Mouse (Mus musculus): ENCODE data around the gene Igf2bp1. TPM values are rescaled to one million over a fixed set of nuclear protein-coding genes. Genes with fewer than 3 reads are reported as not detected.

Gene Igf2bp1
- polyA plus RNA-seq, 1 experiment: 1.0 TPM

GRCm38 (mm10) chr11:95982475-95982874 lies 23.3 kb downstream of the Igf2bp1 start:
- no peak overlapping the region for H3K4me3 ChIP-seq (replicated peaks)
- H3K36me3 ChIP-seq (ENCODE audit: control insufficient read depth): peaks cover 37% of the 10 kb centered on the region
- H3K27me3 ChIP-seq (ENCODE audit: control insufficient read depth): no peaks in the 10 kb centered on the region
- peaks cover 44% of the 10 kb centered on the region for H3K4me1 ChIP-seq (ENCODE audit: control insufficient read depth)
- TF ChIP-seq GATA1 (IDR thresholded peaks at IDR 0.05; ENCODE audit: low read length): no peak
- no peak for TF ChIP-seq TAL1 (IDR thresholded peaks at IDR 0.05; ENCODE audit: low read length)
- H3K9me3 ChIP-seq (ENCODE audit: control insufficient read depth, low read length): no peaks in the 10 kb centered on the region

DNA sequence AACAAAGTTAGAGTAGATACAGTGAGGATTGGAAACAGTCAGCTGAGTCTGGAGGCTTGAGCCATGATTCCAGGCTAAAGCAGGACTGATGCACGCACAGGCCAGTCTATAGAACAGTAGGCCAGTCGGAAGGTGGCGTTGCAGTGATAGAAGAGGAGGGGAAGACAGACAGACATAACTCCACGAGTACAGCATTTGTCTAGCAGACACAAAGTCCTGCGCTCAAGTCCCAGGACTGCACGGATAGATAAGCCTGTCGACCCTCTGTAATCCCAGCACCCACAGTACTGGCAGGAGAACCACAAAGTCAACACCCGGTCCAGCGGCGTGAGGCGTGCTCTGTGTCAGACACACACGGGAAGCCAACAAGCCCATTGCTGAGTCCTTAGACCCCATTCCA lies 23.9 kb downstream of the Igf2bp1 start:
- Histone ChIP-seq H3K9me3 (ENCODE audit: control insufficient read depth, low read length) (no peaks in the 10 kb centered on the region), H3K36me3 (ENCODE audit: control insufficient read depth) (peaks cover 39% of the 10 kb centered on the region), H3K27me3 (ENCODE audit: control insufficient read depth) (no peaks in the 10 kb centered on the region), H3K4me3 (replicated peaks) (no peak overlapping the region), H3K4me1 (ENCODE audit: control insufficient read depth) (peaks cover 38% of the 10 kb centered on the region)
- TF ChIP-seq GATA1 (IDR thresholded peaks at IDR 0.05; ENCODE audit: low read length): no peak
- TF ChIP-seq TAL1 (IDR thresholded peaks at IDR 0.05; ENCODE audit: low read length): no peak

DNA sequence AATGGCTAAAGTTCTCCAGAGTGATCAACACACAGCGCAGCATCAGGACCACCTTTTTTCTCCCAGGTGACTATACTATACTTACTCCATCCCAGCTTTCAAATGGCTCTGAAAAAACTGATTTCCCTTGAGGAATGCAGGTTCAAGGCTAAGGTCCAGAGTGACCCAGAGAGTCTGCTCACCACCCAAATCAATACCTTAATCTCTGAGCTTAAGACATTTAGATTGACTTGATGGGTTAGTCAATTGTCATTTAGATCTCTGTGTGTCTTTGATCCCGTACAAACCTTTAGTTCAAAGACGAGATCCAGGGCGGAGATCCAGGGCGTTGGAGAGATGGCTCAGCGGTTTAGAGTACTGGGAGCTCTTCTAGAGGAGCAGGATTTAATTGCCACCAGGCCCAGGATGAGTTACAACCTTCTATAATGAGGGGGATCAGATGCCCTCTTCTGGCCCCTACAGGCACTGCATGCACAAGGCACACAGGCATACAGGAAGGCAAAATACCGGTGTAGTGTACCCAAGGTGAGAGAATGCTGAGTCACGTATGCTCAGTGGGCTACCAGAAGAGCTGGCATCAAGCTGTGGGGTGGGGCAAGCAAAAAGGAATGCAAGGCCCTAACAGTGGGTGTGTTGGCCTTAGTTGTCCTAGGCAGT lies 24.9 kb downstream of the Igf2bp1 start:
- no peak overlapping the region for H3K4me3 ChIP-seq (replicated peaks)
- no peaks in the 10 kb centered on the region for H3K9me3 ChIP-seq (ENCODE audit: control insufficient read depth, low read length)
- H3K4me1 ChIP-seq (ENCODE audit: control insufficient read depth): peaks cover 30% of the 10 kb centered on the region
- H3K36me3 ChIP-seq (ENCODE audit: control insufficient read depth): peaks cover 41% of the 10 kb centered on the region
- TF ChIP-seq GATA1 (IDR thresholded peaks at IDR 0.05; ENCODE audit: low read length) (no peak), TAL1 (IDR thresholded peaks at IDR 0.05; ENCODE audit: low read length) (no peak)
- no peaks in the 10 kb centered on the region for H3K27me3 ChIP-seq (ENCODE audit: control insufficient read depth)

GRCm38 (mm10) chr11:95978487-95978886 lies 27.3 kb downstream of the Igf2bp1 start:
- Histone ChIP-seq H3K4me3 (replicated peaks) (no peak overlapping the region), H3K36me3 (ENCODE audit: control insufficient read depth) (peaks cover 58% of the 10 kb centered on the region), H3K4me1 (ENCODE audit: control insufficient read depth) (peaks cover 28% of the 10 kb centered on the region), H3K9me3 (ENCODE audit: control insufficient read depth, low read length) (no peaks in the 10 kb centered on the region), H3K27me3 (ENCODE audit: control insufficient read depth) (no peaks in the 10 kb centered on the region)
- TF ChIP-seq TAL1 (IDR thresholded peaks at IDR 0.05; ENCODE audit: low read length) (no peak), GATA1 (IDR thresholded peaks at IDR 0.05; ENCODE audit: low read length) (no peak)

DNA sequence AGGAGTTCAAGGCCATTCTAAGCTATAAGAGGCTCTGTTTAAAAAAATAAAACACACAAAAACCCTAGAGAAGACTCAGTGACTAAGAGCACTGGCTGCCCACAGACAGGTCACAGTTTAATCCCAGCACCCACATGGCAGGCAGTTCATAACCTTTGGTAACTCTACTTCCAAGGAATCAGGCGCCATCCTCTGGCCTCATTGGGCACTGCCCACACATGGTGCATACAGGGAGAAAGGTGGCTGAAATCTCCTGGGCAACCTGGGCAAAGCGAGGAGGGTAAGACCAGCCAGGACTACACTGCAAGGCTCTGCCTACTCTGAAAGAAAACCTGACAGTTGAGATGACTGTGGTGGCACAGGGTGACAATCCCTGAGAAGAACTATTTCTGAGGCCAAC lies 29.4 kb downstream of the Igf2bp1 start:
- no peaks in the 10 kb centered on the region for H3K9me3 ChIP-seq (ENCODE audit: control insufficient read depth, low read length)
- no peak overlapping the region for H3K4me3 ChIP-seq (replicated peaks)
- no peak for TF ChIP-seq TAL1 (IDR thresholded peaks at IDR 0.05; ENCODE audit: low read length)
- TF ChIP-seq GATA1 (IDR thresholded peaks at IDR 0.05; ENCODE audit: low read length): no peak
- H3K4me1 ChIP-seq (ENCODE audit: control insufficient read depth): peaks cover 6% of the 10 kb centered on the region
- peaks cover 75% of the 10 kb centered on the region for H3K36me3 ChIP-seq (ENCODE audit: control insufficient read depth)
- no peaks in the 10 kb centered on the region for H3K27me3 ChIP-seq (ENCODE audit: control insufficient read depth)

DNA sequence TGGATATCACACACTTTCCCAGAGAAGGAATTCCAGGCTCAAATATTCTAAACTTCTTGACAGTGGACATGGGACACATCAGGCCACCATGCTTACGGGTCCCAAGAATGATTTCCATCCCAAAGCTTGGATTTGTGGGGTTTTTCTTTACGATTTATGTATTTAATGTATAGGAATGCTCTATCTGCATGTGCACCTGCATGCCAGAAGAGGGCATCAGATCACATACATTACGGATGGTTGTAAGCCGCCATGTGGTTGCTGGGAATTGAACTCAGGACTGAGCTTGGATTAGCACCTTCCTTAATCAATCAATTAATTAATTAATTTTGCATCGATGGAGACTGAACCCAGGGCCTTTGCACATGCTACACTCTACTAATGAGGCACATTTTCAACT lies 30.0 kb downstream of the Igf2bp1 start:
- Histone ChIP-seq H3K27me3 (ENCODE audit: control insufficient read depth) (no peaks in the 10 kb centered on the region), H3K9me3 (ENCODE audit: control insufficient read depth, low read length) (no peaks in the 10 kb centered on the region), H3K36me3 (ENCODE audit: control insufficient read depth) (peaks cover 77% of the 10 kb centered on the region), H3K4me1 (ENCODE audit: control insufficient read depth) (no peaks in the 10 kb centered on the region; the same call in 1 of the 2 replicates), H3K4me3 (replicated peaks) (no peak overlapping the region)
- TF ChIP-seq TAL1 (IDR thresholded peaks at IDR 0.05; ENCODE audit: low read length): no peak
- TF ChIP-seq GATA1 (IDR thresholded peaks at IDR 0.05; ENCODE audit: low read length): no peak

DNA sequence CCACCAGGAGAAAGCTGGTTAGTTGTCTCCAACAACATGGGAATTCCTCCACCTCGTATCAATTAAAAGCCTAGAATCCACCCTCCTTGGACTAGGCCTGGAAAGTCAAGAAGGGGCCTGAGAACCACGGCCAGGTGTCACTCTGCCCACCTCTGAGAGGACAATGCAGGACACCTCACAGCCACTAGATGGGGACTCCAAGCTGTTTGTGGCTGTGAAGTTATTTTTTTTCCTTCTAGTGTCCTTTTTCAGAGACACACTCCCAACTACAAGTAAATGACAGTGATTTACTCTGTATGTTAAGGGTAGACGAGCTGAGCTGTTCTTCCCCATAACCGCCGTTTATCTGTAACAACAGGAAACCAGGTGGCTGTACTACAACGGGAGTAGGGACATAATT lies 32.6 kb downstream of the Igf2bp1 start:
- Histone ChIP-seq H3K36me3 (ENCODE audit: control insufficient read depth) (peaks cover 88% of the 10 kb centered on the region), H3K4me1 (ENCODE audit: control insufficient read depth) (no peaks in the 10 kb centered on the region), H3K27me3 (ENCODE audit: control insufficient read depth) (no peaks in the 10 kb centered on the region), H3K4me3 (replicated peaks) (no peak overlapping the region), H3K9me3 (ENCODE audit: control insufficient read depth, low read length) (no peaks in the 10 kb centered on the region)
- TF ChIP-seq TAL1 (IDR thresholded peaks at IDR 0.05; ENCODE audit: low read length) (no peak), GATA1 (IDR thresholded peaks at IDR 0.05; ENCODE audit: low read length) (no peak)

DNA sequence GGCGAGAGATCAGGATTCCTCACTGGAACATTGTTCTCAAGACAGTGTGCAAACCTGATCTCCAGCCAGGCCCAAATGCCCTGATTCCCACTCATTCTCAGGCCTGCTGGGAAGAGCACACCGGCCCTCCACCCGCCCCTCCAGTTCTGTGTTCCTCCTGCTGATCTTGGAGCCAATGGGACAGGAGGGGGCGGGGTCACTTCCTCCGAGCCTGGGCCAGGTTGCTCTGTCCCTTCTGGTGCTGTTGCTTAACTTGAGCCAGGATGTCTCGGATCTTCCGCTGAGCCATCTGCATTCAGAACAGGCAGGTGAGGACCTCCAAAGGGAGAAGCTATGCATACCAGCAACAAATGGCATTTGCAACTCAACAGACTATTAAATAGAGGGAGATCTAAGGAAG lies 42.4 kb downstream of the Igf2bp1 start:
- no peaks in the 10 kb centered on the region for H3K4me1 ChIP-seq (ENCODE audit: control insufficient read depth)
- H3K9me3 ChIP-seq (ENCODE audit: control insufficient read depth, low read length): no peaks in the 10 kb centered on the region
- no peak for TF ChIP-seq GATA1 (IDR thresholded peaks at IDR 0.05; ENCODE audit: low read length)
- TF ChIP-seq TAL1 (IDR thresholded peaks at IDR 0.05; ENCODE audit: low read length): no peak
- H3K27me3 ChIP-seq (ENCODE audit: control insufficient read depth): no peaks in the 10 kb centered on the region
- H3K36me3 ChIP-seq (ENCODE audit: control insufficient read depth): peaks cover 77% of the 10 kb centered on the region
- no peak overlapping the region for H3K4me3 ChIP-seq (replicated peaks)

- Histone ChIP-seq H3K4me3 (replicated peaks) (no peak overlapping the region), H3K9me3 (ENCODE audit: control insufficient read depth, low read length) (no peaks in the 10 kb centered on the region), H3K27me3 (ENCODE audit: control insufficient read depth) (no peaks in the 10 kb centered on the region), H3K36me3 (ENCODE audit: control insufficient read depth) (peaks cover 38% of the 10 kb centered on the region), H3K4me1 (ENCODE audit: control insufficient read depth) (no peaks in the 10 kb centered on the region)
- TF ChIP-seq GATA1 (IDR thresholded peaks at IDR 0.05; ENCODE audit: low read length): no peak
These were observed 46.6 kb downstream of the Igf2bp1 start for GRCm38 (mm10) chr11:95959152-95959551.

DNA sequence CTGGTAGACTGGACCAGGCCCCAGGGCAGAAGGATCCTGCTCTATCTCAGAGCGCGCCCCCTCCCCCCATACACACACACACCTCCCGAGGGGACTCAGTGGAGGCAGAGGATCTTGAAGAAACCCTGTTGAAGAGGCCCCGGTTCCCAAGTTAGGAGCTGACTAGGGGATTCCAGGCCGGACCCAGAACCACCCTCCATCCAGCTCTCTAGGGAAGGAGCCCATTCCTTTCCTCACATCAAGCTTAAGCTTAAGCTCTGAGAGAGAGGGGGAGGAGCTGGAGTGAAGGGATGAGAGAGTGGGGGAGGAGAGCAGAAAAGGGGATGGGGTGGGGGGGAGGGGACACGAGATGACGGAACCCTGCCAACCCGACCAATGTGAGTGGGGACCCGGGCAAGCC lies 47.5 kb downstream of the Igf2bp1 start:
- Histone ChIP-seq H3K36me3 (ENCODE audit: control insufficient read depth) (peaks cover 32% of the 10 kb centered on the region), H3K9me3 (ENCODE audit: control insufficient read depth, low read length) (no peaks in the 10 kb centered on the region)

More for the DNA sequence above, 47.5 kb downstream of the Igf2bp1 start:
- TF ChIP-seq TAL1 (IDR thresholded peaks at IDR 0.05; ENCODE audit: low read length): no peak
- TF ChIP-seq GATA1 (IDR thresholded peaks at IDR 0.05; ENCODE audit: low read length): no peak
- Histone ChIP-seq H3K4me1 (ENCODE audit: control insufficient read depth) (no peaks in the 10 kb centered on the region), H3K27me3 (ENCODE audit: control insufficient read depth) (no peaks in the 10 kb centered on the region), H3K4me3 (replicated peaks) (no peak overlapping the region)

Measured in erythroblast, embryonic 14.5 days (primary cell).